Mouse (Mus musculus) stomach, embryonic 14.5 days (tissue): ENCODE measurements at regions not wholly inside any gene's neighbourhood (a gene's known extent, or its start where the extent isn't known, plus 50 kb on each side); places are given as distances from the start of the nearest gene placed in this dataset.
A peak's percentile ranks its signal among the peaks of the same experiment; 100 is the strongest.

Source experiments
- ATAC-seq: fragments of 200-750 bp; cut with Nextera tagmentation; 2 replicates; pipeline ENCODE4 v1.8.0; 2017; ENCODE audit warnings: low read depth, moderate TSS enrichment; ENCODE audit not compliant: insufficient number of reproducible peaks, insufficient read depth, low FRiP score
- H3K27ac ChIP-seq: fragments of 300-500 bp; sonication (generic); 2 replicates; pipeline ENCODE4 v1.5.1; 2014; ENCODE audit warnings: mild to moderate bottlenecking, low read length, moderate library complexity, mixed read lengths
- H3K27me3 ChIP-seq: fragments of 300-500 bp; sonication (generic); 2 replicates; pipeline ENCODE4 v1.6.1; 2014; ENCODE audit warnings: low read length, control low read depth, mixed read lengths; ENCODE audit not compliant: control insufficient read depth, insufficient read depth
- H3K36me3 ChIP-seq: fragments of 300-500 bp; sonication (generic); 2 replicates; pipeline ENCODE4 v1.6.1; 2014; ENCODE audit warnings: mild to moderate bottlenecking, control low read depth, low read length, moderate library complexity, mixed read lengths; ENCODE audit not compliant: control insufficient read depth, insufficient read depth
- H3K4me1 ChIP-seq: fragments of 300-500 bp; sonication (generic); 2 replicates; pipeline ENCODE4 v1.6.1; 2014; ENCODE audit warnings: low read length, control low read depth, mixed read lengths; ENCODE audit not compliant: control insufficient read depth, insufficient read depth
- H3K4me2 ChIP-seq: fragments of 300-500 bp; sonication (generic); replicated peaks from 2 replicates; pipeline ENCODE4 v1.6.1; 2014; ENCODE audit warnings: low read depth, low read length, control low read depth
- H3K4me3 ChIP-seq: fragments of 300-500 bp; sonication (generic); 2 replicates; pipeline ENCODE4 v1.5.1; 2014; ENCODE audit warnings: low read depth, low read length, control low read depth
- H3K9ac ChIP-seq: fragments of 300-500 bp; sonication (generic); replicated peaks from 2 replicates; pipeline ENCODE4 v1.6.1; 2014; ENCODE audit warnings: low read depth, mild to moderate bottlenecking, control low read depth, low read length, moderate library complexity, mixed read lengths
- H3K9me3 ChIP-seq: fragments of 300-500 bp; sonication (generic); 2 replicates; pipeline ENCODE4 v1.6.1; 2016; ENCODE audit warnings: low read depth, low read length, control low read depth; ENCODE audit not compliant: control insufficient read depth
- WGBS: fragments of 180-500 bp; shearing (Covaris S2); extraction: QIAGEN DNeasy Blood & Tissue Kit; methylation state at CpG from one replicate; pipeline ENCODE4 v1.1.7; 2014; 5-methylcytosine and 5-hydroxymethylcytosine counted together

DNA sequence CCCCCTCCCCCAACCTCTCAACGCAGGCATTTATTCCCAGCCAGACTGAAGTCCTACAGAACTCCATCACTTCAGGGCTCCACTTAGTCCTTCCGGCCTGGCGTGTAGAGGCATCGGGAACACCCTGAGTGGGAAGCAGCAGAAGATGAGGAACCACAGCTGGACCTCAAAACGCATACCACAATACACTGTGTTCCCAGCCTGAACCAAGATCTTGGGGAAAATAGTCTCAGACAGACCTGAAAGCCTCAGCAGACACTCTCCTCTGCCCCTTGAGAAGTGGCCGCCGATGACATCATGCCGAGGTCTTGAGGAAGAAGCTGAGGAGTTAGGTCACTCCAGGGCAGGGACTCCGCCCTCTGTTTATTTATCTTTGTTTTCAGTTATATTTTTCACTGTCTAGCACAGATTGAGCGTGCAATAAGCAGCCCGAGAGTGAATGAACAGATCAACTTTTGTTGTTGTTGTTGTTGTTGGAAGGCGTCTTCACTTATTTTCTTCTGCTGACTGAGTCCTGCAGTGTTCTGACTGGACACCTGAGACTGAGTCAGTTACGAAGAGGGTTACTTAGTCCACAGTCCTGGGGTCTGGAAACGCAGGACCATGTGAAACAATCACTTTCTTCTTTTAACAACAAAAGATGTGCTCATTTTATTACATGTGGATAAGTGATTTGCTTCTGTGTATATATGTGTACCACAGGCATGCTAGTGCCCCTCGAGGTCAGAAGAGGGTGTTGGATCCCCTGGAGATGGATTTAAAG lies 88.3 kb upstream of the Habp2 start:
- H3K36me3 ChIP-seq = no peaks in the 10 kb centered on the region
- no peak overlapping the region for H3K4me2 ChIP-seq
- H3K4me3 ChIP-seq = no peak overlapping the region
- no peak overlapping the region for H3K9ac ChIP-seq
- no peaks in the 10 kb centered on the region for H3K9me3 ChIP-seq
- WGBS = 68% methylated on average over 15 of the region's 15 CpGs
- H3K27me3 ChIP-seq = no peaks in the 10 kb centered on the region
- no peak overlapping the region for H3K27ac ChIP-seq
- ATAC-seq = no peak
- H3K4me1 ChIP-seq = no peaks in the 10 kb centered on the region

DNA sequence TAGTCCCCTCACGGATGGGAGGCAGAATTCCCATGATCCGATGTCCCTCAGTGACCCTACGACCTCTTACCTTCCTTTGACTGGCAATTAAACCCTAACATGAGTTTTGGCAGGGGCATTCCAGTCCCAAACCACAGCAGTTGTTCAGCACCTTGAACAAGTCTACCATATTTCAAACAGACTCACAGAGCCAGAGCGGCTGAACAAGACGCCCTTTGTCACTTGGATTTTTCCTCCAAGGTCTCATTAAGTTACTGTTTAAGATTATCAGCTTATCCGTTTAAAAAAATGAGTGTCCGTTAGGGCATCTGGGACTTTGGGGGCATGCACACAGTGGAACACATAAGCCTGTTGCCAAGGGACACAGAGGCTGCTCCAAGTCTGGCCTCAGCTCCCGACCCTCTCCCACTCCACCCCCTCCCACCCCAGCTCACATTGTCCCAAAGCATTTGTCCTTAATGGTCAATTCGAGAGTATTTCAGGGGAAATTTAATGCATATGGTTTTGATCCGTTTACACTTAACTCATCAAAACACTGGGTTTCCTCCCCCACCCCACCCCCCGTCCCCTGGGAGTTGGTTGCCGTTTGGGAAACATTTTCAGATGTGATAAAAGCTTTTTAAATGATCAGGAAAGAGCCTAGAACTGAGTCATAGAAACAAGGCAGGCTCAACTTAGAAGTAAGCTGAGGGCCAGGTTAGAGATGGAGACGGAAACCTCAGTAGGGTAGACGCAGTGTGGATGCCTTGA lies 87.4 kb upstream of the Habp2 start:
- Histone ChIP-seq H3K9me3 (no peaks in the 10 kb centered on the region), H3K36me3 (no peaks in the 10 kb centered on the region), H3K27ac (no peak overlapping the region), H3K4me1 (no peaks in the 10 kb centered on the region), H3K9ac (no peak overlapping the region), H3K27me3 (no peaks in the 10 kb centered on the region), H3K4me2 (no peak overlapping the region), H3K4me3 (no peak overlapping the region)
- no peak for ATAC-seq
- WGBS = 58% methylated on average over 14 of the region's 14 CpGs

DNA sequence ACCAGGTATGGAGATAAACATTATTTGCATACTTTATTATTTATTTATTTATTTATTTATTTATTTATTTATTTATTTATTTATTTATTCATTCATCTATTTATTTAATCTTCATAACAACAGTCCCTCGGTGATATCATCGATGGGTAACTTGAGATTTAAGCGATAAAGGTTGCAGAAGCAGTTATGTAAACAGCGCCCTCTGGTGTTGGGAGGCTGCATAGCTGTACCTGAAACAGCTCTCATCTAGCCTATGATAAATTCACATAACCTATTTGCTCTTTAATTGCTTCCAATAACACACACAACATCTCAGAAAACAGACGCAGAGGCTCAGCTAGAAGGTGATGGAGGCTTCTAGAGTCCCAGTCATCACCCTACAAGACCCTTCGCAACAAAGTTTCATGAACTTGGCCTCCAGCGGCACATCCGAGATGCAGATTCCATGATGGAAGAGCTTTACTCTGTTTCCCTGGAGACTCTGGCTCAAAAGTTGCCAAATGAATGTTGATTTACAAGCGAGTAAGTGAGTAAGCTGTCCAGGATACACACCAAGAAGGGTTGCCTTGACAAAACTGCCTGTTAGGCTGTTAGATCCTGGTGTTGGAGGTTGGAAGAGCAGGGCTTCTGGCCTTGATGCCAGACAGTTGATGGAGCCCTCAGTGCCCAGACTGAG lies 85.8 kb upstream of the Habp2 start:
- Histone ChIP-seq H3K36me3 (no peaks in the 10 kb centered on the region), H3K9ac (no peak overlapping the region), H3K4me2 (no peak overlapping the region), H3K4me3 (no peak overlapping the region), H3K4me1 (no peaks in the 10 kb centered on the region), H3K27me3 (no peaks in the 10 kb centered on the region), H3K27ac (no peak overlapping the region), H3K9me3 (no peaks in the 10 kb centered on the region)
- no peak for ATAC-seq
- 82% methylated on average over 9 of the region's 9 CpGs for WGBS

DNA sequence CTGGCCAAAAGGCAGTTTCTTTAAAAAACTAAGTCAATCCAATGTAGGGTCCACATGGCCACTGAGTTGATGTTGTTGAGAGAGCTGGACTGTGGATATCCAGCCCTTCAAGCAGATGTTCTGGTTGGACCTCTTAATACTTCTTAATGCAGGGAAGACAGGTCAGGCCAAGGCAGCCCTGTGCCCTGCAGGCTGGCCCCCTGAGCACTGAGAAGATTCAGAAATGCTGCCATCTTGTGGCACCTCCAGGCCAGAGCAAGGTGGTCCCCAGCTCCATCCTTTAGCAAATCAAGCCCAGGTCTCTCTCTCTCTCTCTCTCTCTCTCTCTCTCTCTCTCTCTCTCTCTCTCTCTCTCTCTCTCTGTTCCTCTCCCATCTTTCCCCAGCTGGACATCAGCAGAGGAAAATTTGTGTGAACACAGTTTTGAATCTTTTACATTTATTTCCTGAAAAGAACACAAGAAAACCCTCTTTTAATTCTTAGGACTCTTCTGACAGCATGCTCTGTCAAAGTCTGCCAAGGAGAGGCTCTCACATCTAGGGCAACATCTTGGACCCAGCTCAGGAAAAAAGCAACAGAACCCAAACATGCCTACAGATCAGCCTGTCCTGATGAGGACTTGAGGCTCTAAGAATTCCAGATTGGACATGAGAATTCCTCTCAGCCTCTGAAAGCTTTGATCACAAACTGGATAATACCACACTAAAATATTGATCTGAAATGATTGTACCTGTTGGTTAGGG lies 85.0 kb upstream of the Habp2 start:
- H3K4me1 ChIP-seq = no peaks in the 10 kb centered on the region
- no peaks in the 10 kb centered on the region for H3K27me3 ChIP-seq
- no peak overlapping the region for H3K9ac ChIP-seq
- 0 out of 2 replicates have a peak, but pooled peaks have one; percentile 46 for ATAC-seq
- no peak overlapping the region for H3K27ac ChIP-seq
- no peak overlapping the region for H3K4me3 ChIP-seq
- no peaks in the 10 kb centered on the region for H3K9me3 ChIP-seq
- H3K4me2 ChIP-seq = no peak overlapping the region
- H3K36me3 ChIP-seq = no peaks in the 10 kb centered on the region

DNA sequence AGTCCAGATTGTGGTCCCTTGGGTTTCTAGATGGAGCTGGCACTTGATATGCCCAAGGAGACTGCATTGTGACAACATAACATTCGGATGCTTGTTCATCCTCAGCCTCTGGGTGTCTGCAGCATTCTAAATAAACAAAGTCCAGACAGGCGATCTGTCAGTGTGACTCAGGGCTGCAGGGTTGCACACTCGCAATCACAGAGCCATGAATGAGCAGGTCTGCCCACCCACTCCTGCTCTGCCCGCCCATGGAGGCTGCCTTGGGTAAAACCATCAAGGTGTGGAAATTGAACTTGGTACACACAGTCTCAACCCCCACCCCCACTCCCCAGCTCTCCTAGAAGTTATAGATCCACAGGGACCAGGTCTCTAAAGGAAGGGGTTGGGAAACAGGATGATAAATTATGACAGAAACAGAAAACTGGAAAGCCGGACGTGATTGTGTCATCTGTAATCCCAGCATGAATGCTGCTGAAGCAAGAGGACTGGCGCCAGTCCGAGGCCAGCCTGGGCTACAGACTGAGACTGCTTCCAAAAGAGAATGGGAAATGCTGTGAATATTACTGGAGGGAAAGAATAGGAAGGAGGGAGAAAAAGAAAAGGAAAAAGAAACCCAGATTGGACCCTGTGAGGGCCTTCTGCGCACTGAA lies 84.3 kb upstream of the Habp2 start:
- Histone ChIP-seq H3K27me3 (no peaks in the 10 kb centered on the region), H3K4me2 (no peak overlapping the region), H3K36me3 (no peaks in the 10 kb centered on the region), H3K4me1 (no peaks in the 10 kb centered on the region), H3K9me3 (no peaks in the 10 kb centered on the region), H3K27ac (no peak overlapping the region), H3K4me3 (no peak overlapping the region), H3K9ac (no peak overlapping the region)
- WGBS = 48% methylated on average over 9 of the region's 9 CpGs
- no peak for ATAC-seq

DNA sequence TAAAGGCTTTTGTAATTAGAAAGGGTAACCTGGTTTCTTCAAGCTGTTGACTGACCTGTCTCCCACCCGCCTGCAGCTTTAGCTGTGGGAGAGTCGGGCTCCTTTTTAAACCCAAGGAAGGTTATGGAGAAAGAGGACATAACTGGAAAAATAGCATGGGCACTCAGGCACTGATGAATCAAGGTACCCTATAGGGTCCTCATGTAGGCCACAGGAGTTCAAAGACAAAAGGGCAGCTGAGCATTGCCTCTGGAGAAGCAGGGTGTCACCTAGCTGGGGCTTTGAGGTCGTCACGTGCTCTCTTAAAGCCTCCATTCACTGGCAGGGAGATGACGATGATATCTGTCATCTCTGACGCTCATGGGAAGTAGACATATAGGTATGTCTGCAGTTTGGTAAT lies 68.4 kb upstream of the Habp2 start:
- Histone ChIP-seq H3K4me3 (no peak overlapping the region), H3K27ac (no peak overlapping the region), H3K27me3 (no peaks in the 10 kb centered on the region), H3K36me3 (no peaks in the 10 kb centered on the region), H3K9ac (no peak overlapping the region), H3K9me3 (no peaks in the 10 kb centered on the region), H3K4me2 (no peak overlapping the region), H3K4me1 (no peaks in the 10 kb centered on the region)
- WGBS = 79% methylated on average over 6 of the region's 6 CpGs
- no peak for ATAC-seq

DNA sequence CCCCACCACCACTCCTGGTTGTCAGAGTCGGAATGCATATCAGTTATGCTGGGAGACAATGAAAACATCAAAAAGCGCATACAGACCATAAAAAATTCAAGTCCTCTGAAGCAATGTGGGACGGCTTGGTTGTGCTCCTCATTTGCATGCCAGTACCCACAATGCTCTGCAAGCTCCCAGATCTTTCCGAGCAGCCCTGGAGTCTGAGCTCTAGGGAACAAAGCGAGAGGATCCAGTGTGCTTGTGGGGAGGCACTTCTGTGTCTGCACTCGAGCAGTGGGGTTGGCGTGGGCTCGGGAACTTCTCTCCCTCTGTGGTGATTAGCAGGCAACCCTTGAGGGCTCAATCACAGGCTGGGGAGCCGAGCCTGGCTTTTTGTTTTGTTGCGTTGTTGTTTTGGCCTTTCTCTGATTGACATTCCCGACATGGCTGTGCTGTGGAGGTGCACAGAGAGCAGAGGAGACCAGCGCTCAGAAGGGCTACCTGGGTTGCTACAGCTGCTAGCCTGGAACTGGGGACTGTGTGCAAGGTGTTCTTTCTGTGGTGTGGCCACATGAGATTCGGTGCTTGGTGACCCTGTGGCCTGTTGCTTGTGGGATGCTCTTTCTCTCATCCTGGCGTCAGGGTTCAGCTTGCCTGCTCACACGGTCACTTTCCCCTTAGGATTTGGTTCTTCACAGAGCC lies 66.1 kb upstream of the Habp2 start:
- no peaks in the 10 kb centered on the region for H3K36me3 ChIP-seq
- no peak overlapping the region for H3K9ac ChIP-seq
- no peak for ATAC-seq
- no peaks in the 10 kb centered on the region for H3K4me1 ChIP-seq
- no peaks in the 10 kb centered on the region for H3K27me3 ChIP-seq
- 72% methylated on average over 15 of the region's 15 CpGs for WGBS
- no peaks in the 10 kb centered on the region for H3K9me3 ChIP-seq
- no peak overlapping the region for H3K27ac ChIP-seq
- no peak overlapping the region for H3K4me3 ChIP-seq
- no peak overlapping the region for H3K4me2 ChIP-seq
